Mouse (Mus musculus): ENCODE results near the gene Dync1h1.
A peak's percentile ranks its signal among the peaks of the same experiment; 100 is the strongest.

Gene Dync1h1

DNA sequence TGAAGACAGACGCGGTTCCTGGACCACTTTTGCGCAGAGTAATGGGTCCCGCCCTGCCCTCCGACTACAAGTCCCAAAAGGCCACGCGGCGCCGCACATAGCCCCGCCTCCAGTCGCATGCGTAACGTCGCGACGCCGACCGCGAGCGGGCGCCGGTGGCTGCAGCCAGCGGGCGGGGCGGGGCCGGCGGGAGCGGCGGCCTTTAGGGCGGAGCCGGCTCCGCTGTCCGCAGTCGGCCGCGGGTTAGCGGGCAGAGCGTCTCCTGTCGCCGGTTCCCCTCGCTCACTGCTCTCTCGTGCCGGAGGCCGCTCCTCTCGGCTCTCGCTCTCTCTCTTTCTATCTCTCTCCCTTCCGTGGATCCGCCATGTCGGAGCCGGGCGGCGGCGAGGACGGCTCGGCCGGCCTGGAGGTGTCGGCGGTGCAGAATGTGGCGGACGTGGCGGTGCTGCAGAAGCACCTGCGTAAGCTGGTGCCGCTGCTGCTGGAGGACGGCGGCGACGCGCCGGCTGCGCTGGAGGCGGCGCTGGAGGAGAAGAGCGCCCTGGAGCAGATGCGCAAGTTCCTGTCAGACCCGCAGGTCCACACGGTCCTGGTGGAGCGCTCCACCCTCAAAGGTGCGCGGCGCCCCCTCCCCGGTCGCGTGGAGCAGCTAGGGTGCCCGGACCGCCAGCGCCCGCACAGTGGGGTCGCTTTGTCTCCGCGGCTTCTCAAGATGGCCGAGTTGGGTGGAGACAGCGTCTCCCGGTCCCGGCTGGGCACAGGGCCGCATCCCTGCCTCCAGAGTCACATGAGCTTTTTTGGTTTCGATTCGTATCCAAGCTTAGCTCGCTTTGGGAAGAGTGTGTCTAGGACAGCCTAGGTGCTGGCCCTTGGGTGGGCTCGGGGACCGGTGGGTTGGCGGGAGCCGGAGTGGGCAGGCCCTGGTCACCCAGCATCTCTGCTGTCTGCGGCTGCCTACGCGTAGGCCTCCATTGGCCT, at the start of gene Dync1h1:
Dync1h1 (plus strand) TSS at position 212 of the 978 bp plus-strand sequence.
- peak; percentile 96 for DNase-seq (ENCODE audit: low spot score)

DNA sequence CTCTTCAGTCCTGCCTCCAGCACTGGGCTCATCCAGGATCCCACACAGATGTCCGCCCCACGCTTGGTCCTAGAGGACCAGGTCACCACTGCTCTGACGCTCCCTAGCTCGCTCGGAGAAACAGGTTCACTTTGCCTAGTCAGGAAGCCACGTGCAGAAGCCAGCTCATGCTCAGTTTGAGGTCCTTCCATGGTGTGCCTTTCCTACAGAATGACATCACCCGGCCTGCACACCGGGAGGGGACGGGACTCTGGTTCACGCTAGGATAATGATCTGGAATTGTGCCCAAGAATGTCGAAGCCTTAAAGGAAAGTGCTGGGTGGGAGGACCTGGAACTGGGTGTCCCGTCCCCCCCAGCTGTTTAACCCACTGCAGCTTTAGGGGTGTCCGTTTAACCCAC, 49.1 kb upstream of the Dync1h1 start:
- no peak for DNase-seq (ENCODE audit: low spot score)

- DNase-seq (ENCODE audit: low spot score), result no peak
These were observed 47.9 kb upstream of the Dync1h1 start for GRCm38 (mm10) chr12:110553362-110553761.

DNA sequence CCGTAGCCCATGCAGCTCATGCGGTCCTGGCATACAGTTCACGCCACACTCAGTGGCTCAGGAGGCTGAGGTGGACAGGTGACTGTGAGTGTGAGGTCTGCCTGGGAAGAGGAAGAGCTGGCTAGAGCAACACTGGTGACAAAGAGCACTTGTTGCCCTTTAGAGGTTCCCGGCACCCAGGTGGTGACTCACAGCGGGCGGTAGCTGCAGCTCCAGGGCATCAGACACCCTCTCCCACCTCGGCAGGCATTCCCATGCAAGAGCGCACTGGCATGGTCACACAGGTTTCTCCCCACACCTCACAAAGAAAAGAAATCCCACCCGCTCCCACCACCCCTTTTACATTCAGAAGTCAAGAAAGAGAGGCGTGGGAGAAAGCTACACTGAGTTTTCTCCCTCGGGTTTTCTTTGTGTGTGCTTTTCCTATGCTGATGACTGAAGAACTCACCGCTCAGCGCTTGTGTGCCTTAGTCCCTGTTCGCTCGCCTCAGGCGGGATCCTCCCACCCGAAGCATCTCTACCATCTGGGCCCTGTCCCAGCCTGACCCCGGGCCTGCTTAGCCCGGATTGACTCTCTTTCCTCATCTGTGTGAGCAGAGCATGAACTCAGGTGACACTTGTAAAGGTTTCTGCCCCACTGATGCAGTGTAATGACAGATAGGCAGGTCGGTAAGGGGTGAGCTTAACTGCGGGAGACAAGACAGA, 45.6 kb upstream of the Dync1h1 start:
- no peak for DNase-seq (ENCODE audit: low spot score)

DNA sequence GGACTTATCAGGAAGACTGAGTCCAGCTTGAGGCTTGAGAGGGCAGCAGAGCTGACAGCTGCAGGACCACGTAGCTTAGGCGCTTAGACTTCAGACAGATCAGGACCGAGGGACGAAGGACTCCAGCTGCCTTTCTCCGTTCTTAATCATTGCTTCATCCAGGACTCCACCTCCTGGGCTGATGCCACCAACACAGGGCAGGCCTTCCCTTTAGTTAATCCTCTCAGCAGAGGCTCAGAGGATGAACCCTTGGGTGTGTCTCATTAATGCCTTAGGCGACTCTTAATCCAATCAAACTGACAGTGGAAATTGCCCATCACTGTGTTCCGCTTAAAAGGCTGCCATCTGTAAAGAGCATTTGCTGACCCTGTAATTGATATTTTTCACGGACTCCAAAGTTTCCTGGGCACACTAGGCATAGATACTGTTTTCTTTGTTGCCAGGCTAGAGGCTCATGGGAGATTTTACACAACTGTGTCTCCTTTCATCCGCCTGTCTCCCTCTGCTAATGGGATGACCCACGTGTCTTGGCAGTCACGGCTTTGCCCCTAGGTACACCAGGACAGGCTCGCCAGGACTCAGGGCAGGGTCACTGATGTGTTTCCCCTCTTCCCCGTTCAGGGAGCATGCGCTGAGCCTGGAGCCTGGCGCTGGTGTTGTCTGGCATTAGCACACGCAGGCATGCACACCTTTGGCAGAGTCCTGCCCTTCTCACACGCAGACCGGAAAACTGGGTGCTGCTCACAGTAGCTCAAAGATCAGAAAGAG, 44.2 kb upstream of the Dync1h1 start:
- no peak for DNase-seq (ENCODE audit: low spot score)

- DNase-seq (ENCODE audit: low spot score), result no peak
These were observed 43.1 kb upstream of the Dync1h1 start for GRCm38 (mm10) chr12:110558175-110558574.

- DNase-seq (ENCODE audit: low spot score), result no peak
These were observed 37.9 kb upstream of the Dync1h1 start for GRCm38 (mm10) chr12:110563383-110563782.

- DNase-seq (ENCODE audit: low spot score), result no peak
These were observed 36.4 kb upstream of the Dync1h1 start for GRCm38 (mm10) chr12:110564848-110565247.

GRCm38 (mm10) chr12:110566366-110566765, 34.9 kb upstream of the Dync1h1 start:
- DNase-seq (ENCODE audit: low spot score), result no peak

GRCm38 (mm10) chr12:110571050-110571449, 30.2 kb upstream of the Dync1h1 start:
- DNase-seq (ENCODE audit: low spot score), result no peak

DNA sequence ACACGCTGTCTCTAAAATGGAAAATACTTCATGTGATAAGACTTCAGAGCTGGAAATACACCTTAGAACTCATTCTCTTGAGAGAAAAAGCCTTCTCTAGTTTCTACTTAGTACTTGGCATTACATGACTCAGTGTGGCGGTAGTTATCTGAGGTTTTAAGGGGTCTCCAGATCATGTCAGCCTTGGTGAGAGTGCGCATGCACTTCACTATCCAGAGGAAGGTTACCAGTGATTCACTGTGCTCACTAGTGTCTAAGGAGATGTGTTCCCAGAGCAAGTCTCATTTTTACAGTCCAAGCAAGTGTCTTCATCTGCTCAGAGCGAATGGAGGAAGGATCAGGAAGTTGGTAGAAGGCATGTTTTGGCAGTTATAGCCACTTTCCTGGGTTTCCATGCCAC, 28.9 kb upstream of the Dync1h1 start:
- DNase-seq (ENCODE audit: low spot score), result no peak

DNA sequence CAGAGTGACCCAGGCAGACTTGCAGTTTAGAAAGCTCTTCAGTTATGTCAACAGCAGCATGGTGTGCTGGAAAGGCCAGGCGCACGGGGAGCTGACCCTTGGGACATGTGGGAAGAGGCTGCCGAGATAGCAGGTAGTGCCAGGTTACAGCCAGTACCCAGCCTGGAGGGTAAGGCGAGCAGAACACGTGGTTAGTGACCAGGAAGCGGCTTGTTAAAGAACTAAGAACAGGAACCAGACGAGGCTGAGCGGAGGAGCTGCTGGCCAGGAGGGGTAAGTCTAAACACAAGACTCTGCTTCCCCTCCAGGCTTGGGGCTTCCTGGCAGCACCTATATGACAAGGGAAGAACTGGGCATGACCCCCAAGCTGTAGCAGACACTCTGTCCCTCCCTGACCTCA, 27.6 kb upstream of the Dync1h1 start:
- DNase-seq (ENCODE audit: low spot score), result no peak

GRCm38 (mm10) chr12:110575926-110576325, 25.3 kb upstream of the Dync1h1 start:
- DNase-seq (ENCODE audit: low spot score), result no peak

- DNase-seq (ENCODE audit: low spot score), result no peak
These were observed 22.9 kb upstream of the Dync1h1 start for GRCm38 (mm10) chr12:110578333-110578732.

DNA sequence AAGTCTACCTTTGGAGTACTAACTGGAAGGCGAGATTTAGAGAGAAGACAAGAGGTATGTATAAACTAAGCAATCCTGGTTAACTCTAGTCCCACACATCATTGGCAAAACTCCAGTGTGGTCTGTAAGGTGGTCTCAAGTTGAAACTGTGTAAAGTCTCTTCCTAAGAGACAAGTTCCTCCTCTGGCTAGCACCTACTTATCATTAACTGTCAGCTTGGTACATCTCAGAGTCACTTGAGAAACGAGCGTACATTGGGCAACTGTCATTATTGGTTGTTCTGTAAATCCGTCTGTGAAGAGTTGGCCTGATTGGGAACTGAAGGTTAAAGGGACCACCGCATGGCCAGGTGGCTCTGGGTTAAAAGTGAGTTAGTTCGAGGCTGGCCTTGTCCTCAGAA, 12.6 kb upstream of the Dync1h1 start:
- DNase-seq (ENCODE audit: low spot score), result no peak

DNA sequence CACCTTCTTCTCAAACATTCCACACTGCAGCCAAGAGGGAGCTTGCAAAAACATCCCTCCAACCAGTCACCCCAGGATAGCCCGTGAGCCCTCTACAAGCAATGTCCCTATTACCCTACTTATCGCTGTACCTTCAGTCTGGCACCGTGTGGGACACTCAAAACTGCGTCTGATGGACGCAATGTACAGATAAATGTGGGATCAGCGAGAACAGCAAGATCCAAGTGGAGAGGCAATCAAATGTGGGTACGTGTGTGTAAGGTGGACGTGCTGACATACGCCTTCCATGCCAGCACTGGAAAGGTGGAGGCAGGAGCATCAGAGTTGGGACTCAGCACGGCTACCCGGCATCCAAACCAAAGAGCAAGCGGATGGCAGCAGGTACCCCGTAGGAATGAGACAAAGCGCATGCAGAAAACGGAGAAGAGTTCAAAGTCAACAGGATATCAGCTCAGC, 10.4 kb upstream of the Dync1h1 start:
- DNase-seq (ENCODE audit: low spot score), result no peak

DNA sequence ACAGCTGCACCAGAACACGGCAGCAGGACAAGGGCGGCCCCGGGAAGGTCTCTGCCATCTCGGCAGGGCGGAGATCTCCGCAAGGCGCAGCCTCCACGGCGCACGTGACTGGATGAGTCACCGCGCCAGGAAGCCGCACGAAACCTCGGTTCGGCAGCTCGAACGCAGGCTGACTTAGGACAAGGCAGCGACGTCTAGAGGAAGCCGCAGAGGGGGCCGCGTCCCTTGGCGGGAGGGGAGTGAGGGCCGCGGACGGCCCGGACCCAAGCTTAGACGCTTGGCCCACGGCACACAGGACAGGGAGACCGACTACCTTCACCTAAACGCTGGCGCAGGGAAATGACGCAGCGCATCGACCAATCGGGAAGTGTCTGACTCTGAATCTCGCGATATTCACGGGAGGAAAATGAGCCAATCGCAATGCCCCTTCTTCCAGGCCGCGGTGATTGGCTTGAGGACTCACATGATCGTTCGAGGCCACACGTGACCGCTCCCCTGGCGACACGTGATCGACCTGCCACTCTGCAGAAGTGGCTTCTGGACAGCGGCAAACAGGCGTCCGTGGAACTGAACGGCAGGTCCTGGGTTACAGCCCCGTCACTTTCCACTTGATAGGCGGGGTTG, 9.9 kb upstream of the Dync1h1 start:
- peak; percentile 100 for DNase-seq (ENCODE audit: low spot score)

- DNase-seq (ENCODE audit: low spot score), result peak; percentile 85
These were observed 2.7 kb upstream of the Dync1h1 start for GRCm38 (mm10) chr12:110598527-110598926.

DNA sequence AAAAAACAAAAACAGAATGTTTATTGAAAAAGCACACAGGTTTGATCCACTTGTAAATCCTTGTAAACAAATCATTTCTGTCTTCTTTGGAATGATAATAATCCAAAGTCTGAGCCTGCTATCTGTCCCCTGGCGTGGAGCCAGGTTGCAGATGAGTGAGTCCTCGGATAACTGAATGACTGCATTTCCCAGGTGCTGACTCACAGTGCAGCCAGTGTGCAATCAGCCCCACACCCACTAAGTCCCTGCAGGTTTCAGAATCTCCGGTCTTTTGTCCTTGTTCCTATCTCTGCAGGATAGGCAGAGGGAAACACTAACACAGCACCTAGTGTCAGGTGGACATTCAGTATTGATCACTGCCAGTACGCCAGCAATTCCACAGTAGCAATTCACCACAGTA, 1.5 kb upstream of the Dync1h1 start:
- no peak for DNase-seq (ENCODE audit: low spot score)

DNA sequence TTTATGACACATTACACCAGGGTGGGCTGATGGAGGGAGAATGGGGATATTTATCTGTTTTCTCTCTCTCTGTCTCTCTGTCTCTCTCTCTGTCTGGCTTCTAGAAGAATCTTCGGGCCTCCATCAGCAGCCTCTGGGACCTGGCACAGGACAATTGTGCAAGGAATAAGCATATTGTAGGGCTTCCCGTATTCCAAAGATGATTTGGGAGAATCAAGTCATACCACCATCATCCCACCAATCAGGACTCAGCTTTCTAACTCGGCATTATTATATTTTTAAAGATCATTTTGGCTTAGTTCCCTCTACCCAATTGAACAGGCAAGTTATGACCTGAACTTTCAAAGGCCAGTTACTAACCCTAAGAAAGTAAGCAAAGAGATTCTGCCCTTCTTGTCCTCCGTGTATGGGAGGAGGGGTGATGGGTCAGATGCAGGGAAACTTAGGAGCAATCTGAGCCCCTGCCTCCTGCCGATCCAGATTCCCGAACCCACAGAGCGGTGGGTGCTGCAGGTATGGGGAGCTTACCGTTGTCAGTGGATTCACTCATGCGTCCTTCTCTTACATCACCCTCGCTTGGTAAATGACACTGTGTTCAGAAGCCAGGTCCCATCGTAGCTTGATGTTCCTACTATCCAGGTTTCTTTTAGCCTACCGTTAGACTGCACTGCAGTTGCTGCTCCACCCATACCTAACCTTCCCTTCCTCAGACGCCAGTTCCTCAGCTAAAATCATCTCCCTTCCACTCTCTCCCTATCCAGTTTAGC, 844 bp upstream of the Dync1h1 start:
- no peak for DNase-seq (ENCODE audit: low spot score)

GRCm38 (mm10) chr12:110606161-110606560, 4.9 kb downstream of the Dync1h1 start:
- no peak for DNase-seq (ENCODE audit: low spot score)

Measured in embryo, embryonic 10 days (tissue).